Mouse (Mus musculus) cerebellum, adult 2 months (tissue): ENCODE measurements around the gene Tctn1.

Experiments used
- CTCF ChIP-seq: fragments of 200-500 bp; IDR thresholded peaks from 2 replicates; pipeline ENCODE4 v1.5.1; 2011; ENCODE audit warnings: low read depth, mild to moderate bottlenecking, control low read depth, low read length, moderate library complexity, borderline replicate concordance; ENCODE audit not compliant: insufficient read depth
- POLR2A ChIP-seq: fragments of 200-500 bp; IDR thresholded peaks from 2 replicates; pipeline ENCODE4 v1.6.1; 2011; ENCODE audit warnings: low read length, control low read depth, borderline replicate concordance; ENCODE audit not compliant: insufficient read depth

DNA sequence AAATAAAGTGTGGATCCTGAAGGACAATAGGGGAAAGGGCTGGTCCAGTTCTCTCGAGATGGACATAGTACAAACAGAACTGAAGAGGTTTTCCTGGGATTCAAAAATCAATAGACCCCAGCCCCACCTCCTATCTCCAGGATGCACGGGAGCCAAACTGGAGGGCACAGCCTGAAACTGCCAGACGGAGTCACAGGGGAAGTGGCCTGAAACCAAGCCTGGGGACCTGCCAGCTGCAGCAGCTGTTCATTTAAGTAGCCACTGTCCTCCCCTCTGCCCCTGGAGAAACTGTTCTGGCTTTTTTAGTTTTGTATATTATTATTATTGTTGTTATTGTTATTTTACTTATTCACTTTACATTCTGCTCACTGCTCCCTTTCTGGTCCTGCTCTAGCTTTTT is 75.1 kb downstream of the Tctn1 start:
- TF ChIP-seq POLR2A (no peak), CTCF (no peak)
